Mouse (Mus musculus): Measurements from ENCODE around the gene Ak5. TPM values are rescaled to one million over a fixed set of nuclear protein-coding genes. Genes with fewer than 3 reads are reported as not detected.

Gene Ak5
- polyA plus RNA-seq, 1 experiment from 2014 or later, result 0.09 TPM

- Histone ChIP-seq H3K4me1 (ENCODE audit: control insufficient read depth, low read depth, low read length) (no peaks in the 10 kb centered on the region), H3K36me3 (ENCODE audit: control insufficient read depth, insufficient read depth) (no peaks in the 10 kb centered on the region), H3K9ac (ENCODE audit: low read depth, low read length) (no peak overlapping the region), H3K4me3 (ENCODE audit: low read depth, low read length) (no peak overlapping the region), H3K4me2 (ENCODE audit: low read depth, low read length) (no peak overlapping the region), H3K9me3 (replicated peaks; ENCODE audit: control insufficient read depth, low read length) (no peaks in the 10 kb centered on the region), H3K27ac (ENCODE audit: low read length) (no peak overlapping the region), H3K27me3 (ENCODE audit: control insufficient read depth, insufficient read depth, low read depth, low read length) (no peaks in the 10 kb centered on the region)
- 58% methylated on average over 6 of the region's 6 CpGs for WGBS (ENCODE audit: insufficient replicate concordance)
- ATAC-seq (ENCODE audit: low read depth), result no peak
Measured at GRCm38 (mm10) chr3:152522634-152523314, 145.4 kb downstream of the Ak5 start.

GRCm38 (mm10) chr3:152521054-152521453 is 147.1 kb downstream of the Ak5 start:
- no peak for ATAC-seq (ENCODE audit: low read depth)

GRCm38 (mm10) chr3:152520074-152520473 is 148.1 kb downstream of the Ak5 start:
- Histone ChIP-seq H3K36me3 (ENCODE audit: control insufficient read depth, insufficient read depth) (no peaks in the 10 kb centered on the region), H3K9me3 (replicated peaks; ENCODE audit: control insufficient read depth, low read length) (no peaks in the 10 kb centered on the region), H3K4me3 (ENCODE audit: low read depth, low read length) (no peak overlapping the region), H3K27ac (ENCODE audit: low read length) (no peak overlapping the region), H3K4me1 (ENCODE audit: control insufficient read depth, low read depth, low read length) (no peaks in the 10 kb centered on the region), H3K9ac (ENCODE audit: low read depth, low read length) (no peak overlapping the region), H3K4me2 (ENCODE audit: low read depth, low read length) (no peak overlapping the region), H3K27me3 (ENCODE audit: control insufficient read depth, insufficient read depth, low read depth, low read length) (no peaks in the 10 kb centered on the region)
- whole genome bisulfite sequencing (ENCODE audit: insufficient replicate concordance), result 66% methylated on average over 3 of the region's 3 CpGs
- no peak for ATAC-seq (ENCODE audit: low read depth)

More at GRCm38 (mm10) chr3:152521054-152521453, 147.1 kb downstream of the Ak5 start:
- Histone ChIP-seq H3K9me3 (replicated peaks; ENCODE audit: control insufficient read depth, low read length) (no peaks in the 10 kb centered on the region), H3K4me3 (ENCODE audit: low read depth, low read length) (no peak overlapping the region), H3K36me3 (ENCODE audit: control insufficient read depth, insufficient read depth) (no peaks in the 10 kb centered on the region), H3K27me3 (ENCODE audit: control insufficient read depth, insufficient read depth, low read depth, low read length) (no peaks in the 10 kb centered on the region), H3K9ac (ENCODE audit: low read depth, low read length) (no peak overlapping the region), H3K4me1 (ENCODE audit: control insufficient read depth, low read depth, low read length) (no peaks in the 10 kb centered on the region), H3K4me2 (ENCODE audit: low read depth, low read length) (no peak overlapping the region), H3K27ac (ENCODE audit: low read length) (no peak overlapping the region)
- 71% methylated on average over 7 of the region's 7 CpGs for WGBS (ENCODE audit: insufficient replicate concordance)

GRCm38 (mm10) chr3:152519556-152519955 is 148.6 kb downstream of the Ak5 start:
- Histone ChIP-seq H3K9me3 (replicated peaks; ENCODE audit: control insufficient read depth, low read length) (no peaks in the 10 kb centered on the region), H3K9ac (ENCODE audit: low read depth, low read length) (no peak overlapping the region), H3K27ac (ENCODE audit: low read length) (no peak overlapping the region), H3K4me3 (ENCODE audit: low read depth, low read length) (no peak overlapping the region), H3K4me2 (ENCODE audit: low read depth, low read length) (no peak overlapping the region), H3K4me1 (ENCODE audit: control insufficient read depth, low read depth, low read length) (no peaks in the 10 kb centered on the region), H3K36me3 (ENCODE audit: control insufficient read depth, insufficient read depth) (no peaks in the 10 kb centered on the region), H3K27me3 (ENCODE audit: control insufficient read depth, insufficient read depth, low read depth, low read length) (no peaks in the 10 kb centered on the region)
- WGBS (ENCODE audit: insufficient replicate concordance), result 62% methylated on average over 10 of the region's 10 CpGs
- no peak for ATAC-seq (ENCODE audit: low read depth)

- no peaks in the 10 kb centered on the region for H3K9me3 ChIP-seq (replicated peaks; ENCODE audit: control insufficient read depth, low read length)
- 63% methylated on average over 3 of the region's 3 CpGs for WGBS (ENCODE audit: insufficient replicate concordance)
- no peak overlapping the region for H3K9ac ChIP-seq (ENCODE audit: low read depth, low read length)
- no peak for ATAC-seq (ENCODE audit: low read depth)
- no peaks in the 10 kb centered on the region for H3K36me3 ChIP-seq (ENCODE audit: control insufficient read depth, insufficient read depth)
- no peaks in the 10 kb centered on the region for H3K4me1 ChIP-seq (ENCODE audit: control insufficient read depth, low read depth, low read length)
- no peak overlapping the region for H3K4me3 ChIP-seq (ENCODE audit: low read depth, low read length)
- no peaks in the 10 kb centered on the region for H3K27me3 ChIP-seq (ENCODE audit: control insufficient read depth, insufficient read depth, low read depth, low read length)
- no peak overlapping the region for H3K4me2 ChIP-seq (ENCODE audit: low read depth, low read length)
- no peak overlapping the region for H3K27ac ChIP-seq (ENCODE audit: low read length)
Measured at GRCm38 (mm10) chr3:152516569-152516968, 151.6 kb downstream of the Ak5 start.

GRCm38 (mm10) chr3:152515959-152516358 is 152.2 kb downstream of the Ak5 start:
- no peaks in the 10 kb centered on the region for H3K9me3 ChIP-seq (replicated peaks; ENCODE audit: control insufficient read depth, low read length)
- H3K4me1 ChIP-seq (ENCODE audit: control insufficient read depth, low read depth, low read length), result no peaks in the 10 kb centered on the region
- ATAC-seq (ENCODE audit: low read depth), result no peak
- H3K4me2 ChIP-seq (ENCODE audit: low read depth, low read length), result no peak overlapping the region
- no peak overlapping the region for H3K9ac ChIP-seq (ENCODE audit: low read depth, low read length)
- no peaks in the 10 kb centered on the region for H3K36me3 ChIP-seq (ENCODE audit: control insufficient read depth, insufficient read depth)
- no peaks in the 10 kb centered on the region for H3K27me3 ChIP-seq (ENCODE audit: control insufficient read depth, insufficient read depth, low read depth, low read length)
- 55% methylated on average over 6 of the region's 6 CpGs for WGBS (ENCODE audit: insufficient replicate concordance)
- no peak overlapping the region for H3K4me3 ChIP-seq (ENCODE audit: low read depth, low read length)
- no peak overlapping the region for H3K27ac ChIP-seq (ENCODE audit: low read length)

- H3K27ac ChIP-seq (ENCODE audit: low read length), result no peak overlapping the region
- H3K9me3 ChIP-seq (replicated peaks; ENCODE audit: control insufficient read depth, low read length), result no peaks in the 10 kb centered on the region
- no peaks in the 10 kb centered on the region for H3K36me3 ChIP-seq (ENCODE audit: control insufficient read depth, insufficient read depth)
- no peak overlapping the region for H3K4me2 ChIP-seq (ENCODE audit: low read depth, low read length)
- no peak overlapping the region for H3K4me3 ChIP-seq (ENCODE audit: low read depth, low read length)
- H3K27me3 ChIP-seq (ENCODE audit: control insufficient read depth, insufficient read depth, low read depth, low read length), result no peaks in the 10 kb centered on the region
- 25% methylated on average over 2 of the region's 2 CpGs for WGBS (ENCODE audit: insufficient replicate concordance)
- H3K9ac ChIP-seq (ENCODE audit: low read depth, low read length), result no peak overlapping the region
- ATAC-seq (ENCODE audit: low read depth), result no peak
- H3K4me1 ChIP-seq (ENCODE audit: control insufficient read depth, low read depth, low read length), result no peaks in the 10 kb centered on the region
Measured at GRCm38 (mm10) chr3:152512517-152512916, 155.6 kb downstream of the Ak5 start.

GRCm38 (mm10) chr3:152509268-152509667 is 158.9 kb downstream of the Ak5 start:
- Histone ChIP-seq H3K4me3 (ENCODE audit: low read depth, low read length) (no peak overlapping the region), H3K9me3 (replicated peaks; ENCODE audit: control insufficient read depth, low read length) (no peaks in the 10 kb centered on the region), H3K27me3 (ENCODE audit: control insufficient read depth, insufficient read depth, low read depth, low read length) (no peaks in the 10 kb centered on the region), H3K4me2 (ENCODE audit: low read depth, low read length) (no peak overlapping the region), H3K36me3 (ENCODE audit: control insufficient read depth, insufficient read depth) (no peaks in the 10 kb centered on the region), H3K9ac (ENCODE audit: low read depth, low read length) (no peak overlapping the region), H3K4me1 (ENCODE audit: control insufficient read depth, low read depth, low read length) (no peaks in the 10 kb centered on the region), H3K27ac (ENCODE audit: low read length) (no peak overlapping the region)
- no peak for ATAC-seq (ENCODE audit: low read depth)
- WGBS (ENCODE audit: insufficient replicate concordance), result 32% methylated on average over 7 of the region's 7 CpGs

GRCm38 (mm10) chr3:152508419-152508993 is 159.7 kb downstream of the Ak5 start:
- no peak overlapping the region for H3K4me3 ChIP-seq (ENCODE audit: low read depth, low read length)
- H3K36me3 ChIP-seq (ENCODE audit: control insufficient read depth, insufficient read depth), result no peaks in the 10 kb centered on the region
- ATAC-seq (ENCODE audit: low read depth), result no peak
- H3K27ac ChIP-seq (ENCODE audit: low read length), result no peak overlapping the region
- no peaks in the 10 kb centered on the region for H3K9me3 ChIP-seq (replicated peaks; ENCODE audit: control insufficient read depth, low read length)
- WGBS (ENCODE audit: insufficient replicate concordance), result 72% methylated on average over 12 of the region's 12 CpGs
- H3K9ac ChIP-seq (ENCODE audit: low read depth, low read length), result no peak overlapping the region
- H3K4me2 ChIP-seq (ENCODE audit: low read depth, low read length), result no peak overlapping the region
- no peaks in the 10 kb centered on the region for H3K27me3 ChIP-seq (ENCODE audit: control insufficient read depth, insufficient read depth, low read depth, low read length)
- H3K4me1 ChIP-seq (ENCODE audit: control insufficient read depth, low read depth, low read length), result no peaks in the 10 kb centered on the region

Measured in liver, embryonic 16.5 days (tissue).